Mouse (Mus musculus) lung, postnatal 4 days (tissue): ENCODE data around the gene Glud1.

ENCODE experiments used
- DNase-seq, 2 experiments: peaks; one replicate each; pipeline ENCODE4 v3.0.0; 2021

Gene Glud1

GRCm38 (mm10) chr14:34382921-34383704 lies 72.6 kb downstream of the Glud1 start:
- DNase-seq, result no peak

DNA sequence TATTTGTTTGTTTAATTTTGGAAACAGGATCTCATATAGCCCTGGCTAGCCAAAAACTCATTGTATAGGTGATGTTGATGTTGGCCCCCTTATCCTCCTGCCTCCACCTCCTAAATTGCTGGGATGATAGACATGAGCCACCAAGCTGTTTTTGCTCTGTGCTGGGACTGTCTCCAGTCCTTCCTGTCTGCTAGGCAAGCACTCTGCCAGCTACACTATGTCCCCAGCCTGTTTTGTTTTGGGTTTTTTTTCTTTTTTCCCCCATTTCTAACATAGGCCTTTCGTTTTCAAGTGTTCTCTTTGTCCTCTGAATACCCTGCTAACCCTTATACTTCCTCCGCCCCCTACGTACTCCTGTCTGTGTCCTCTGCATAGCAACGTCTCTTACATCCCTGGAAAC lies 82.8 kb downstream of the Glud1 start:
- no peak for DNase-seq
